Mouse (Mus musculus): ENCODE results near the gene Fam234b.

- no peak for TF ChIP-seq TAL1 (IDR thresholded peaks at IDR 0.05; ENCODE audit: low read length)
- no peak for TF ChIP-seq GATA1 (IDR thresholded peaks at IDR 0.05; ENCODE audit: low read length)
These were observed 2.9 kb upstream of the Fam234b start for GRCm38 (mm10) chr6:135194907-135195306.
